Mouse (Mus musculus) hindbrain, embryonic 13.5 days (tissue): ENCODE measurements at regions not wholly inside any gene's neighbourhood (a gene's known extent, or its start where the extent isn't known, plus 50 kb on each side); places are given as distances from the start of the nearest gene placed in this dataset.

Source experiments
- ATAC-seq: fragments of 200-750 bp; cut with Nextera tagmentation; 2 replicates; pipeline ENCODE4 v1.8.0; 2017; ENCODE audit warnings: moderate TSS enrichment; ENCODE audit not compliant: low FRiP score
- H3K27ac ChIP-seq: fragments of 300-500 bp; sonication (generic); 2 replicates; pipeline ENCODE4 v1.5.1; 2015; ENCODE audit warnings: inconsistent platforms, mild to moderate bottlenecking, moderate library complexity
- H3K27me3 ChIP-seq: fragments of 300-500 bp; sonication (generic); 2 replicates; pipeline ENCODE4 v1.6.1; 2015; ENCODE audit warnings: mild to moderate bottlenecking, inconsistent platforms
- H3K36me3 ChIP-seq: fragments of 300-500 bp; sonication (generic); 2 replicates; pipeline ENCODE4 v1.6.1; 2015; ENCODE audit warnings: mild to moderate bottlenecking, inconsistent platforms
- H3K4me1 ChIP-seq: fragments of 300-500 bp; sonication (generic); replicated peaks from 2 replicates; pipeline ENCODE4 v1.6.1; 2015; ENCODE audit warnings: inconsistent platforms
- H3K4me2 ChIP-seq: fragments of 300-500 bp; sonication (generic); 2 replicates; pipeline ENCODE4 v1.6.1; 2015; ENCODE audit warnings: inconsistent platforms, mild to moderate bottlenecking, moderate library complexity
- H3K4me3 ChIP-seq: fragments of 300-500 bp; sonication (generic); 2 replicates; pipeline ENCODE4 v1.5.1; 2015; ENCODE audit warnings: mild to moderate bottlenecking, inconsistent platforms
- H3K9ac ChIP-seq: fragments of 300-500 bp; sonication (generic); 2 replicates; pipeline ENCODE4 v1.6.1; 2015; ENCODE audit warnings: mild to moderate bottlenecking, inconsistent platforms
- H3K9me3 ChIP-seq: fragments of 300-500 bp; sonication (generic); 2 replicates; pipeline ENCODE4 v1.6.1; 2016; ENCODE audit warnings: inconsistent platforms
- WGBS: fragments of 180-500 bp; shearing (Covaris S2); methylation state at CpG from one replicate; pipeline ENCODE4 v1.1.7; 2015; 5-methylcytosine and 5-hydroxymethylcytosine counted together

GRCm38 (mm10) chr16:67735398-67735797, 114.7 kb upstream of the Cadm2 start:
- Histone ChIP-seq H3K27me3 (no peaks in the 10 kb centered on the region), H3K36me3 (no peaks in the 10 kb centered on the region), H3K4me3 (no peak overlapping the region), H3K4me1 (no peaks in the 10 kb centered on the region), H3K27ac (no peak overlapping the region), H3K9ac (no peak overlapping the region), H3K4me2 (no peak overlapping the region), H3K9me3 (no peaks in the 10 kb centered on the region)
- 87% methylated on average over 2 of the region's 2 CpGs for WGBS
- ATAC-seq, result no peak

GRCm38 (mm10) chr16:67698619-67699018, 77.9 kb upstream of the Cadm2 start:
- Histone ChIP-seq H3K4me1 (no peaks in the 10 kb centered on the region), H3K27me3 (no peaks in the 10 kb centered on the region), H3K36me3 (no peaks in the 10 kb centered on the region), H3K4me3 (no peak overlapping the region), H3K4me2 (no peak overlapping the region), H3K27ac (no peak overlapping the region), H3K9ac (no peak overlapping the region), H3K9me3 (no peaks in the 10 kb centered on the region)
- WGBS, result 77% methylated on average over 3 of the region's 3 CpGs
- ATAC-seq, result no peak
